Mouse (Mus musculus): ENCODE measurements at regions not wholly inside any gene's neighbourhood (a gene's known extent, or its start where the extent isn't known, plus 50 kb on each side); places are given as distances from the start of the nearest gene placed in this dataset.
A peak's percentile ranks its signal among the peaks of the same experiment; 100 is the strongest.

- Histone ChIP-seq H3K27me3 (no peaks in the 10 kb centered on the region), H3K36me3 (no peaks in the 10 kb centered on the region)
- ATAC-seq (ENCODE audit: borderline replicate concordance, extremely low read depth, low FRiP score, low TSS enrichment) = no peak
Observed at GRCm38 (mm10) chr7:34546609-34547316, 109.8 kb downstream of the Kctd15 start.

GRCm38 (mm10) chr7:34545906-34546305 is 110.6 kb downstream of the Kctd15 start:
- Histone ChIP-seq H3K4me3 (no peak overlapping the region), H3K27ac (no peak overlapping the region), H3K4me1 (no peaks in the 10 kb centered on the region), H3K9me3 (no peaks in the 10 kb centered on the region), H3K36me3 (no peaks in the 10 kb centered on the region), H3K27me3 (no peaks in the 10 kb centered on the region), H3K4me2 (no peak overlapping the region), H3K9ac (no peak overlapping the region)
- WGBS = 90% methylated on average over 11 of the region's 11 CpGs
- no peak for ATAC-seq (ENCODE audit: borderline replicate concordance, extremely low read depth, low FRiP score, low TSS enrichment)

More at GRCm38 (mm10) chr7:34546609-34547316, 109.8 kb downstream of the Kctd15 start:
- no peak overlapping the region for H3K27ac ChIP-seq
- H3K4me2 ChIP-seq = no peak overlapping the region
- no peaks in the 10 kb centered on the region for H3K9me3 ChIP-seq
- WGBS = 67% methylated on average over 19 of the region's 19 CpGs
- H3K4me3 ChIP-seq = no peak overlapping the region
- no peaks in the 10 kb centered on the region for H3K4me1 ChIP-seq
- H3K9ac ChIP-seq = no peak overlapping the region

GRCm38 (mm10) chr7:34541906-34542305 is 114.6 kb downstream of the Kctd15 start:
- Histone ChIP-seq H3K27ac (no peak overlapping the region), H3K36me3 (no peaks in the 10 kb centered on the region), H3K27me3 (no peaks in the 10 kb centered on the region), H3K9me3 (no peaks in the 10 kb centered on the region), H3K4me3 (no peak overlapping the region), H3K4me1 (no peaks in the 10 kb centered on the region), H3K4me2 (no peak overlapping the region), H3K9ac (no peak overlapping the region)
- WGBS = 74% methylated on average over 4 of the region's 4 CpGs
- ATAC-seq (ENCODE audit: borderline replicate concordance, extremely low read depth, low FRiP score, low TSS enrichment) = no peak

- Histone ChIP-seq H3K27me3 (no peaks in the 10 kb centered on the region), H3K36me3 (no peaks in the 10 kb centered on the region), H3K4me2 (no peak overlapping the region), H3K9ac (no peak overlapping the region), H3K4me1 (no peaks in the 10 kb centered on the region), H3K4me3 (no peak overlapping the region), H3K27ac (no peak overlapping the region), H3K9me3 (no peaks in the 10 kb centered on the region)
- peak; percentile 70 for ATAC-seq (ENCODE audit: borderline replicate concordance, extremely low read depth, low FRiP score, low TSS enrichment)
- whole genome bisulfite sequencing = 40% methylated on average over 4 of the region's 4 CpGs
Observed at GRCm38 (mm10) chr7:34541000-34541399, 115.5 kb downstream of the Kctd15 start.

GRCm38 (mm10) chr7:34539856-34540255 is 116.7 kb downstream of the Kctd15 start:
- Histone ChIP-seq H3K36me3 (no peaks in the 10 kb centered on the region), H3K27ac (no peak overlapping the region), H3K4me3 (no peak overlapping the region), H3K9me3 (no peaks in the 10 kb centered on the region), H3K9ac (no peak overlapping the region), H3K4me1 (no peaks in the 10 kb centered on the region), H3K4me2 (no peak overlapping the region), H3K27me3 (no peaks in the 10 kb centered on the region)
- 90% methylated on average over 2 of the region's 2 CpGs for WGBS
- no peak for ATAC-seq (ENCODE audit: borderline replicate concordance, extremely low read depth, low FRiP score, low TSS enrichment)

GRCm38 (mm10) chr7:34538310-34539055 is 118.0 kb downstream of the Kctd15 start:
- no peaks in the 10 kb centered on the region for H3K9me3 ChIP-seq
- no peak overlapping the region for H3K4me2 ChIP-seq
- no peak overlapping the region for H3K4me3 ChIP-seq
- no peak overlapping the region for H3K9ac ChIP-seq
- no peak overlapping the region for H3K27ac ChIP-seq
- ATAC-seq (ENCODE audit: borderline replicate concordance, extremely low read depth, low FRiP score, low TSS enrichment) = no peak
- no peaks in the 10 kb centered on the region for H3K27me3 ChIP-seq
- no peaks in the 10 kb centered on the region for H3K4me1 ChIP-seq
- WGBS = 84% methylated on average over 20 of the region's 20 CpGs
- H3K36me3 ChIP-seq = no peaks in the 10 kb centered on the region

GRCm38 (mm10) chr7:34537122-34537521 is 119.4 kb downstream of the Kctd15 start:
- Histone ChIP-seq H3K27me3 (no peaks in the 10 kb centered on the region), H3K4me2 (no peak overlapping the region), H3K36me3 (no peaks in the 10 kb centered on the region), H3K4me3 (no peak overlapping the region), H3K9ac (no peak overlapping the region), H3K27ac (no peak overlapping the region), H3K9me3 (no peaks in the 10 kb centered on the region), H3K4me1 (no peaks in the 10 kb centered on the region)
- 81% methylated on average over 9 of the region's 9 CpGs for WGBS
- no peak for ATAC-seq (ENCODE audit: borderline replicate concordance, extremely low read depth, low FRiP score, low TSS enrichment)

GRCm38 (mm10) chr7:34534241-34534640 is 122.3 kb downstream of the Kctd15 start:
- Histone ChIP-seq H3K27me3 (no peaks in the 10 kb centered on the region), H3K36me3 (no peaks in the 10 kb centered on the region), H3K27ac (no peak overlapping the region), H3K4me2 (no peak overlapping the region), H3K9ac (no peak overlapping the region), H3K9me3 (no peaks in the 10 kb centered on the region), H3K4me3 (no peak overlapping the region), H3K4me1 (no peaks in the 10 kb centered on the region)
- WGBS = 69% methylated on average over 5 of the region's 5 CpGs
- ATAC-seq (ENCODE audit: borderline replicate concordance, extremely low read depth, low FRiP score, low TSS enrichment) = no peak

GRCm38 (mm10) chr7:34531639-34532038 is 124.9 kb downstream of the Kctd15 start:
- Histone ChIP-seq H3K4me3 (no peak overlapping the region), H3K27ac (no peak overlapping the region), H3K4me1 (no peaks in the 10 kb centered on the region), H3K9ac (no peak overlapping the region), H3K27me3 (no peaks in the 10 kb centered on the region), H3K4me2 (no peak overlapping the region), H3K9me3 (no peaks in the 10 kb centered on the region), H3K36me3 (no peaks in the 10 kb centered on the region)
- no peak for ATAC-seq (ENCODE audit: borderline replicate concordance, extremely low read depth, low FRiP score, low TSS enrichment)
- WGBS = 63% methylated on average over 3 of the region's 3 CpGs

GRCm38 (mm10) chr7:34507858-34508257 is 114.7 kb upstream of the Lsm14a start:
- no peaks in the 10 kb centered on the region for H3K27me3 ChIP-seq
- no peak overlapping the region for H3K9ac ChIP-seq
- no peaks in the 10 kb centered on the region for H3K36me3 ChIP-seq
- H3K4me1 ChIP-seq = no peaks in the 10 kb centered on the region
- no peak for ATAC-seq (ENCODE audit: borderline replicate concordance, extremely low read depth, low FRiP score, low TSS enrichment)
- H3K4me3 ChIP-seq = no peak overlapping the region
- 62% methylated on average over 2 of the region's 2 CpGs for WGBS
- H3K27ac ChIP-seq = no peak overlapping the region
- no peaks in the 10 kb centered on the region for H3K9me3 ChIP-seq
- no peak overlapping the region for H3K4me2 ChIP-seq

- WGBS = 62% methylated on average over 4 of the region's 4 CpGs
Observed at GRCm38 (mm10) chr7:34506816-34507215, 113.7 kb upstream of the Lsm14a start.

GRCm38 (mm10) chr7:34493892-34494291 is 100.8 kb upstream of the Lsm14a start:
- ATAC-seq (ENCODE audit: borderline replicate concordance, extremely low read depth, low FRiP score, low TSS enrichment) = no peak
- no peak overlapping the region for H3K27ac ChIP-seq
- WGBS = 60% methylated on average over 10 of the region's 10 CpGs
- H3K9me3 ChIP-seq = no peaks in the 10 kb centered on the region
- H3K27me3 ChIP-seq = no peaks in the 10 kb centered on the region
- H3K4me2 ChIP-seq = no peak overlapping the region
- no peak overlapping the region for H3K4me3 ChIP-seq
- H3K36me3 ChIP-seq = no peaks in the 10 kb centered on the region
- no peaks in the 10 kb centered on the region for H3K4me1 ChIP-seq
- H3K9ac ChIP-seq = no peak overlapping the region

More at GRCm38 (mm10) chr7:34506816-34507215, 113.7 kb upstream of the Lsm14a start:
- no peak for ATAC-seq (ENCODE audit: borderline replicate concordance, extremely low read depth, low FRiP score, low TSS enrichment)
- Histone ChIP-seq H3K4me1 (no peaks in the 10 kb centered on the region), H3K36me3 (no peaks in the 10 kb centered on the region), H3K27me3 (no peaks in the 10 kb centered on the region), H3K27ac (no peak overlapping the region), H3K9me3 (no peaks in the 10 kb centered on the region), H3K4me3 (no peak overlapping the region), H3K4me2 (no peak overlapping the region), H3K9ac (no peak overlapping the region)
